22 mouse cellular contexts compared by ENCODE assay signal in genomic region chr2:147170538-147170937, GRCm38 (mm10). TPM values are rescaled to one million over a fixed set of nuclear protein-coding genes. Genes with fewer than 3 reads are reported as not detected.
DNase-seq lines count a peak whose midpoint lies in the region; ATAC-seq and TF ChIP-seq lines count a peak whose summit lies in the region.
"Not testable (repeated sequence)": the region's sequence is repeated elsewhere in the genome, so short reads cannot be mapped to it uniquely, and the experiment has no call there.
"Had no signal": no experiment of that assay in that cellular context is flagged by ENCODE, and none has a peak within 500 bp of the region (broad histone marks: within the 10 kb centered on the region; RNA-seq: fewer than 3 reads in every experiment).

No protein-coding gene starts in this region.

- H3K4me3 ChIP-seq in ES-Bruce4 (ENCODE audit: low read depth, low read length); hindbrain, postnatal 0 days (ENCODE audit: low read length); liver, adult 2 months (ENCODE audit: insufficient read depth, low read depth, low read length); midbrain, postnatal 0 days (ENCODE audit: low read depth, low read length): not testable (repeated sequence)

- not testable (repeated sequence) for H3K36me3 ChIP-seq in ES-Bruce4 (ENCODE audit: control insufficient read depth, insufficient read depth, low read length, poor library complexity, severe bottlenecking); hindbrain, postnatal 0 days (ENCODE audit: insufficient read depth, low read length); liver, adult 2 months (ENCODE audit: control insufficient read depth, insufficient read depth, low read length); midbrain, postnatal 0 days (ENCODE audit: insufficient read depth, low read length)

- not testable (repeated sequence) for H3K27me3 ChIP-seq in ES-Bruce4 (ENCODE audit: control insufficient read depth, insufficient read depth, low read length, poor library complexity, severe bottlenecking); hindbrain, postnatal 0 days (ENCODE audit: insufficient read depth, low read length); liver, adult 2 months (ENCODE audit: control insufficient read depth, insufficient read depth, low read length)
- H3K27me3 ChIP-seq in midbrain, postnatal 0 days (ENCODE audit: insufficient read depth, low read length): peaks cover 22% of the 10 kb centered on the region

- H3K9ac ChIP-seq in ES-Bruce4 (ENCODE audit: low read depth, poor library complexity, severe bottlenecking); hindbrain, postnatal 0 days (replicated peaks; ENCODE audit: low read length); liver, adult 2 months (ENCODE audit: low read depth, low read length); midbrain, postnatal 0 days (replicated peaks; ENCODE audit: low read length, poor library complexity, severe bottlenecking): not testable (repeated sequence)

- not testable (repeated sequence) for H3K4me1 ChIP-seq in ES-Bruce4 (ENCODE audit: control insufficient read depth, insufficient read depth, low read length); hindbrain, postnatal 0 days (ENCODE audit: insufficient read depth, low read length); liver, adult 2 months (ENCODE audit: control insufficient read depth, insufficient read depth, low read length); midbrain, postnatal 0 days (ENCODE audit: insufficient read depth, low read length)

- not testable (repeated sequence) for H3K79me2 ChIP-seq in liver, adult 2 months (ENCODE audit: control insufficient read depth, insufficient read depth, low read length)

- not testable (repeated sequence) for TF ChIP-seq EP300 in ES-Bruce4 (IDR thresholded peaks at IDR 0.05; ENCODE audit: insufficient read depth, low read depth, low read length)

- not testable (repeated sequence) for H3K9me3 ChIP-seq in ES-Bruce4 (replicated peaks; ENCODE audit: control insufficient read depth, insufficient read depth, low read length, poor library complexity, severe bottlenecking); hindbrain, postnatal 0 days (ENCODE audit: low read length); midbrain, postnatal 0 days (ENCODE audit: low read length)

- not testable (repeated sequence) for ATAC-seq in hindbrain, postnatal 0 days; midbrain, postnatal 0 days (ENCODE audit: low FRiP score)

- not testable (repeated sequence) for H3K4me2 ChIP-seq in hindbrain, postnatal 0 days (ENCODE audit: low read depth, low read length); midbrain, postnatal 0 days (ENCODE audit: low read depth, low read length, poor library complexity, severe bottlenecking)

- not testable (repeated sequence) for TF ChIP-seq POLR2A in ES-Bruce4 (IDR thresholded peaks at IDR 0.05; ENCODE audit: insufficient read depth, low read length); liver, adult 2 months (IDR thresholded peaks at IDR 0.05; ENCODE audit: extremely low read depth, insufficient read depth, low read length)

- WGBS in hindbrain, postnatal 0 days: 78% methylated on average over 9 of the region's 9 CpGs
- WGBS in liver, adult 2 months: 78% methylated on average over 9 of the region's 9 CpGs
- 85% methylated on average over 9 of the region's 9 CpGs for WGBS in midbrain, postnatal 0 days

- DNase-seq in MEL-GATA-1-ER (ENCODE audit: extremely low read depth, low read depth): peak; percentile 36
- DNase-seq in embryo, embryonic 10 days (ENCODE audit: low spot score): peak; percentile 4
- not testable (repeated sequence) for DNase-seq in hindbrain, postnatal 0 days (ENCODE audit: low spot score); liver, adult 2 months (ENCODE audit: extremely low read depth, low read depth, low spot score); midbrain, postnatal 0 days (ENCODE audit: low spot score)

- TF ChIP-seq CTCF in ES-Bruce4 (IDR thresholded peaks at IDR 0.05; ENCODE audit: low read depth, low read length): peak; percentile 47
- peak; percentile 10; the same call in 1 of the 2 replicates for TF ChIP-seq CTCF in hindbrain, postnatal 0 days (IDR thresholded peaks at IDR 0.05; ENCODE audit: low read depth)
- 0 out of 2 replicates have a peak, but pooled peaks have one; percentile 14 for TF ChIP-seq CTCF in liver, adult 2 months (IDR thresholded peaks at IDR 0.05; ENCODE audit: low read depth, low read length)
- peak; percentile 25 for TF ChIP-seq CTCF in midbrain, postnatal 0 days (IDR thresholded peaks at IDR 0.05)

- not testable (repeated sequence) for H3K27ac ChIP-seq in ES-Bruce4 (ENCODE audit: insufficient read depth, low read length); hindbrain, postnatal 0 days; liver, adult 2 months (replicated peaks; ENCODE audit: insufficient read depth, low read depth, low read length); midbrain, postnatal 0 days (ENCODE audit: low read depth, low read length)

RNA-seq across cellular contexts. Expression of gene Nkx2-2, which starts 23.5 kb away (rescaled TPM):
- not detected in 2 replicates for polyA plus RNA-seq in ES-Bruce4 (2011; ENCODE audit: insufficient read depth, insufficient read length, low read depth, missing spikeins)
- 17.8 and 40.7 TPM in 2 replicates for total RNA-seq in hindbrain, postnatal 0 days (2014; rRNA removed)
- 10.5 and 10.9 TPM in 2 replicates for polyA plus RNA-seq in hindbrain, postnatal 0 days (2015; fragmentation: Nextera tagmentation; extraction: Ambion mirVana)
- not detected in 2 replicates for total RNA-seq in liver, adult 2 months (2014; rRNA removed)
- not detected in 2 replicates for polyA plus RNA-seq in liver, adult 2 months (2012; rRNA removed)
- total RNA-seq in midbrain, postnatal 0 days (2014; rRNA removed): 25.8 and 34.8 TPM in 2 replicates
- polyA plus RNA-seq in midbrain, postnatal 0 days (2015; fragmentation: Nextera tagmentation; extraction: Ambion mirVana): 11.8 and 12.9 TPM in 2 replicates
- total RNA-seq: adrenal gland, adult 2 months; adrenal gland, postnatal 14 days; common myeloid progenitor, adult 5-6 weeks; G1E; gastrocnemius, adult 8-10 months; gastrocnemius, postnatal 25 days; heart, adult 18-20 months; heart, postnatal 25 days; hematopoietic stem cell, adult 5-6 weeks had no signal
- polyA plus RNA-seq: adrenal gland, adult 2 months; C2C12; CD4-positive, CD25-positive, alpha-beta regulatory T cell, adult 4 months; embryonic facial prominence, embryonic 13.5 days; erythroblast, embryonic 14.5 days; G1E; gonadal fat pad, adult 2 months; heart, embryonic 13.5 days; heart, embryonic 16.5 days had no signal
